Mouse (Mus musculus) lung, postnatal 0 days (tissue): ENCODE data around the gene Mterf2. TPM values are rescaled to one million over a fixed set of nuclear protein-coding genes. Genes with fewer than 3 reads are reported as not detected.
A peak's percentile ranks its signal among the peaks of the same experiment; 100 is the strongest.

Experiments
- ATAC-seq: fragments of 200-750 bp; cut with Nextera tagmentation; 2 replicates; pipeline ENCODE4 v1.8.0; 2017; ENCODE audit warnings: moderate library complexity
- DNase-seq: peaks from one replicate; pipeline ENCODE4 v3.0.0-alpha.2; 2016; ENCODE audit warnings: low spot score
- H3K27ac ChIP-seq: fragments of 300-500 bp; sonication (generic); 2 replicates; pipeline ENCODE4 v1.5.1; 2014; ENCODE audit warnings: antibody characterized with exemption, mild to moderate bottlenecking, low read length, mixed read lengths
- H3K27me3 ChIP-seq: fragments of 300-500 bp; sonication (generic); replicated peaks from 2 replicates; pipeline ENCODE4 v1.6.1; 2014; ENCODE audit warnings: low read length, mixed read lengths; ENCODE audit not compliant: insufficient read depth
- H3K36me3 ChIP-seq: fragments of 300-500 bp; sonication (generic); 2 replicates; pipeline ENCODE4 v1.6.1; 2014; ENCODE audit warnings: low read length, mixed read lengths; ENCODE audit not compliant: insufficient read depth
- H3K4me1 ChIP-seq: fragments of 300-500 bp; sonication (generic); 2 replicates; pipeline ENCODE4 v1.6.1; 2014; ENCODE audit warnings: antibody characterized with exemption, low read depth, low read length, mixed read lengths; ENCODE audit not compliant: insufficient read depth
- H3K4me2 ChIP-seq: fragments of 300-500 bp; sonication (generic); replicated peaks from 2 replicates; pipeline ENCODE4 v1.6.1; 2014; ENCODE audit warnings: low read depth, mild to moderate bottlenecking, low read length, moderate library complexity, mixed read lengths
- H3K4me3 ChIP-seq: fragments of 300-500 bp; sonication (generic); 2 replicates; pipeline ENCODE4 v1.5.1; 2014; ENCODE audit warnings: low read depth, low read length
- H3K9ac ChIP-seq: fragments of 300-500 bp; sonication (generic); replicated peaks from 2 replicates; pipeline ENCODE4 v1.6.1; 2014; ENCODE audit warnings: low read depth, mild to moderate bottlenecking
- H3K9me3 ChIP-seq: fragments of 300-500 bp; sonication (generic); 2 replicates; pipeline ENCODE4 v1.6.1; 2016; ENCODE audit warnings: low read length, mixed read lengths
- CTCF ChIP-seq: IDR thresholded peaks from 2 replicates; pipeline ENCODE4 v1.5.1; 2016; ENCODE audit warnings: antibody characterized with exemption, mild to moderate bottlenecking
- EP300 ChIP-seq: IDR thresholded peaks from 2 replicates; pipeline ENCODE4 v1.6.1; 2016; ENCODE audit warnings: antibody characterized with exemption, mild to moderate bottlenecking, control low read depth
- WGBS: fragments of 180-500 bp; shearing (Covaris S2); extraction: QIAGEN DNeasy Blood & Tissue Kit; methylation state at CpG from one replicate; pipeline ENCODE4 v1.1.7; 2014; 5-methylcytosine and 5-hydroxymethylcytosine counted together
- polyA plus RNA-seq: library from polyadenylated mRNA; unstranded; fragments of >200 nt; fragmentation: Nextera tagmentation; extraction: Ambion mirVana; gene quantifications from 2 replicates; pipeline ENCODE4 v1.2.1, GENCODE M21; 2015

Mterf2 gene
- polyA plus RNA-seq, 1 experiment from 2014 or later, result 7.3 TPM

GRCm38 (mm10) chr10:85125184-85125583 lies 2.6 kb downstream of the Mterf2 start:
- Histone ChIP-seq H3K9ac (no peak overlapping the region), H3K36me3 (0 out of 2 replicates have a peak, but pooled peaks cover 4% of the 10 kb centered on the region), H3K4me2 (no peak overlapping the region), H3K9me3 (no peaks in the 10 kb centered on the region), H3K4me3 (no peak overlapping the region), H3K4me1 (peaks cover 11% of the 10 kb centered on the region; the same call in 1 of the 2 replicates), H3K27me3 (no peaks in the 10 kb centered on the region), H3K27ac (no peak overlapping the region)
- no peak for TF ChIP-seq CTCF
- DNase-seq, result no peak
- no peak for ATAC-seq
- WGBS, result 79% methylated on average over 13 of the region's 13 CpGs

DNA sequence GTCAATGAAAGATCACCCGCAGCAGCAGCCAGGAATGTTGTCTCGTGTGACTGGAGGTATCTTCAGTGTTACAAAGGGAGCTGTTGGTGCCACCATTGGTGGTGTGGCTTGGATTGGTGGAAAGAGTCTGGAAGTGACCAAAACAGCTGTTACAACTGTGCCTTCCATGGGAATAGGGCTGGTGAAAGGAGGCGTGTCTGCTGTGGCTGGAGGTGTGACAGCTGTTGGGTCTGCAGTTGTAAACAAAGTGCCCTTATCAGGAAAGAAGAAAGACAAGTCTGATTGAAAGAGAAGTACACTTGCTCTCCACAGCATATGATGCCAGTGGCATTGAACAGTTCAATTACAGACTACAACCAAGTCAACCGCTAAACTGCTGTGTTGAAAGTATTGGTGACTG lies 13.4 kb downstream of the Mterf2 start:
- H3K9ac ChIP-seq, result no peak overlapping the region
- 74% methylated on average over 4 of the region's 4 CpGs for WGBS
- no peak for DNase-seq
- H3K27ac ChIP-seq, result no peak overlapping the region
- TF ChIP-seq CTCF (no peak), EP300 (no peak)
- H3K36me3 ChIP-seq, result no peaks in the 10 kb centered on the region; the same call in 1 of the 2 replicates
- H3K27me3 ChIP-seq, result no peaks in the 10 kb centered on the region
- no peak overlapping the region for H3K4me3 ChIP-seq
- no peaks in the 10 kb centered on the region for H3K4me1 ChIP-seq
- ATAC-seq, result no peak
- H3K9me3 ChIP-seq, result no peaks in the 10 kb centered on the region
- no peak overlapping the region for H3K4me2 ChIP-seq

- Histone ChIP-seq H3K4me3 (peak overlapping the region; percentile 97), H3K9me3 (no peaks in the 10 kb centered on the region), H3K9ac (peak overlapping the region; percentile 84), H3K4me2 (peak overlapping the region; percentile 98), H3K4me1 (0 out of 2 replicates have a peak, but pooled peaks cover 3% of the 10 kb centered on the region), H3K27me3 (no peaks in the 10 kb centered on the region), H3K36me3 (no peaks in the 10 kb centered on the region), H3K27ac (peak overlapping the region; percentile 68; the same call in 1 of the 2 replicates)
- ATAC-seq (peak; percentile 21), DNase-seq (peak; percentile 76)
- 1% methylated on average over 34 of the region's 34 CpGs for WGBS
- peak; percentile 20; the same call in 1 of the 2 replicates for TF ChIP-seq CTCF
- TF ChIP-seq EP300, result no peak
Observed at GRCm38 (mm10) chr10:85103085-85103885, 24.5 kb downstream of the Mterf2 start.

DNA sequence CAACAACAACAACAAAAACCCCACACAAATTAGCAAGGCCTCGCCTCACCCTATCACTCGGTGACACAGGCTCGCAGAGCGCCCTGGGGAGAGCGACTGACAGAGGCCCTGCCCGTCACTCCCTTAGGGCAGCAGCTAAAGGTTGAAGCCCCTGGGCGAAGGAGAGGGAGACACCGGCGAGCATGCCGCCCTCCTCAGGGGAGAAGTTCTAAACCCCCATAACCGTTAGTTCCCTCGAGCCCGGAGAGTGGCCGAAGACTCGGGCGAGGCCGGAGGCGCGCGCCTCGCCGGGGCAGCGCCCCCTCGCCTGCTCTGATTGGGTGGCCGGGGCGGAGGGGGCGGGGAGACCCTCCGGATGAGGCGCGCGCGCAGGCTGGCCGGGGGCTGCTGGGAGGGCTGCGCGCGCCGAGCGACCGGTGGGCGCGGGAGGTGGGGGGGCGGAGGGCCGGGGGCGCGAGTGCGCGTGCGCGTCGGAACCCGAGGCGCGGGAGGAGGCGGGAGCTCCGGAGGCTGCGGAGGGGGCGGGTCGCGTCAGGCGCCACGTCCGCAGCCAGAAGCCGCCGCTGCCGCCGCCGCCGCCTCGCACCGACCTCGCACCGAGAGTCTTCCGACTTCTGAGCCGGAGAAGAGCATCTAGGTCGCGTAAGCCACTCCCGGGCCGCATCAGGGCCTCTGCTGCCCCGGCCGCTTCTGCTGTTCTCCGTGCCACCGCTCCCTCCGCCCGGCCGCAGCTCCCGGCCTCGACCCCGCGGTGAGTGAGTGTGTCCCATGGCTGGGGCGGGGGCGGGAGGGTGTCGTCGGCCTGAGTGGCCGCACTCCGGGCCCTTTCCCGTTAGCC lies 25.4 kb downstream of the Mterf2 start, which contains the start of the genes Fhl4 and Tmem263:
TSS of gene Fhl4 (minus strand) at position 249 of the 838 bp plus-strand sequence.
TSS of gene Tmem263 (plus strand) at position 381 of the 838 bp plus-strand sequence.
- peak within 1 kb of the TSS; percentile 97 for H3K4me3 ChIP-seq
- H3K9ac ChIP-seq, result peak within 1 kb of the TSS; percentile 84
- TF ChIP-seq CTCF, result no peak; the same call in 1 of the 2 replicates
- TF ChIP-seq EP300, result no peak
- H3K36me3 ChIP-seq, result no peaks in the 10 kb centered on the region
- 2% methylated on average over 38 of the region's 96 CpGs for WGBS
- peak within 1 kb of the TSS; percentile 98 for H3K4me2 ChIP-seq
- H3K27ac ChIP-seq, result peak within 1 kb of the TSS; percentile 87
- no peaks in the 10 kb centered on the region for H3K9me3 ChIP-seq
- 0 out of 2 replicates have a peak, but pooled peaks cover 3% of the 10 kb centered on the region for H3K4me1 ChIP-seq
- no peaks in the 10 kb centered on the region for H3K27me3 ChIP-seq
- DNase-seq (peak; percentile 93), ATAC-seq (peak; percentile 98)

- H3K4me1 ChIP-seq, result 0 out of 2 replicates have a peak, but pooled peaks cover 3% of the 10 kb centered on the region
Observed at GRCm38 (mm10) chr10:85101841-85102240, 26.0 kb downstream of the Mterf2 start.

More at GRCm38 (mm10) chr10:85101841-85102240, 26.0 kb downstream of the Mterf2 start:
- TF ChIP-seq CTCF (no peak), EP300 (no peak)
- DNase-seq, result peak; percentile 24
- H3K4me3 ChIP-seq, result peak overlapping the region; percentile 97
- no peak for ATAC-seq
- H3K9ac ChIP-seq, result peak overlapping the region; percentile 84
- no peaks in the 10 kb centered on the region for H3K27me3 ChIP-seq
- 1% methylated on average over 10 of the region's 10 CpGs for WGBS
- H3K9me3 ChIP-seq, result no peaks in the 10 kb centered on the region
- peak overlapping the region; percentile 98 for H3K4me2 ChIP-seq
- no peaks in the 10 kb centered on the region for H3K36me3 ChIP-seq
- H3K27ac ChIP-seq, result peak overlapping the region; percentile 87
